In genomic region chr11:117824060-117824969, GRCm38 (mm10) we compare ENCODE assay signal across 8 mouse cellular contexts. TPM values are rescaled to one million over a fixed set of nuclear protein-coding genes. Genes with fewer than 3 reads are reported as not detected.
DNase-seq lines count a peak whose midpoint lies in the region.

No protein-coding gene starts in this region.

- peaks cover 49% of the 10 kb centered on the region for H3K36me3 ChIP-seq in hindbrain, embryonic 10.5 days

- no peaks in the 10 kb centered on the region for H3K27me3 ChIP-seq in hindbrain, embryonic 10.5 days (ENCODE audit: insufficient read depth, poor library complexity, severe bottlenecking)

- WGBS in hindbrain, embryonic 10.5 days: 31% methylated on average over 23 of the region's 23 CpGs

- peaks cover 67% of the 10 kb centered on the region for H3K4me1 ChIP-seq in hindbrain, embryonic 10.5 days (replicated peaks)

- peak; percentile 58 for DNase-seq in MEL-GATA-1-ER (ENCODE audit: extremely low read depth, low read depth)
- DNase-seq in cerebellum, adult 9-10 months: peak; percentile 79
- peak; percentile 86 for DNase-seq in forelimb bud, embryonic 11.5 days (ENCODE audit: low read depth, low spot score)
- peak; percentile 87 for DNase-seq in hindbrain, embryonic 10.5 days (ENCODE audit: low spot score)
- peak; percentile 75 to 89 for DNase-seq in layer of hippocampus, postnatal 14 days (ENCODE audit: low spot score in 2 of 2)
- DNase-seq in lung, postnatal 10 days: peak; percentile 88
- DNase-seq in ovary, postnatal 36 days (ENCODE audit: low spot score): peak; percentile 78
- peak; percentile 84 for DNase-seq in thymus, postnatal 25 days

- peak overlapping the region; percentile 95 for H3K27ac ChIP-seq in hindbrain, embryonic 10.5 days

- peak overlapping the region; percentile 73 for H3K4me3 ChIP-seq in hindbrain, embryonic 10.5 days

- no peaks in the 10 kb centered on the region for H3K9me3 ChIP-seq in hindbrain, embryonic 10.5 days

RNA-seq across cellular contexts. Expression of gene Afmid, which starts 1.4 kb away (rescaled TPM):
- 3.8 and 4.0 TPM in 2 replicates for polyA plus RNA-seq in hindbrain, embryonic 10.5 days (2016; fragmentation: Nextera tagmentation; extraction: Ambion mirVana)
- 1 to 10 TPM; 4.2 to 4.5 TPM for total RNA-seq in layer of hippocampus, postnatal 14 days (2021)

RNA-seq across cellular contexts. Expression of gene Tk1, which starts 1.6 kb away (rescaled TPM):
- 106 and 132 TPM in 2 replicates for polyA plus RNA-seq in hindbrain, embryonic 10.5 days (2016; fragmentation: Nextera tagmentation; extraction: Ambion mirVana)
- 1 to 10 TPM; 1.6 to 3.3 TPM for total RNA-seq in layer of hippocampus, postnatal 14 days (2021)

RNA-seq across cellular contexts. Expression of gene Gm20708, which starts 14.8 kb away (rescaled TPM):
- 0.30 and 0.31 TPM in 2 replicates for polyA plus RNA-seq in hindbrain, embryonic 10.5 days (2016; fragmentation: Nextera tagmentation; extraction: Ambion mirVana)
- total RNA-seq in layer of hippocampus, postnatal 14 days (2021): 1 to 10 TPM; 2.8 to 3.2 TPM

RNA-seq across cellular contexts. Expression of gene Syngr2, which starts 14.8 kb away (rescaled TPM):
- polyA plus RNA-seq in hindbrain, embryonic 10.5 days (2016; fragmentation: Nextera tagmentation; extraction: Ambion mirVana): 33.7 and 42.3 TPM in 2 replicates
- total RNA-seq in layer of hippocampus, postnatal 14 days (2021): 10 to 100 TPM; 15.2 to 15.4 TPM

RNA-seq across cellular contexts. Expression of gene Birc5, which starts 24.7 kb away (rescaled TPM):
- polyA plus RNA-seq in hindbrain, embryonic 10.5 days (2016; fragmentation: Nextera tagmentation; extraction: Ambion mirVana): 338 and 392 TPM in 2 replicates
- total RNA-seq in layer of hippocampus, postnatal 14 days (2021): 1 to 10 TPM; 2.1 to 3.4 TPM

Comparison
In these comparisons a context has a peak if more than half of its experiments do, and no peak if none do; other contexts are left out.
1. Peak in every context shown above with its lines: DNase-seq, H3K4me3 ChIP-seq and H3K27ac ChIP-seq.